Mouse (Mus musculus) neural tube, embryonic 11.5 days (tissue): ENCODE measurements at regions not wholly inside any gene's neighbourhood (a gene's known extent, or its start where the extent isn't known, plus 50 kb on each side); places are given as distances from the start of the nearest gene placed in this dataset.

Experiments
- ATAC-seq: fragments of 200-750 bp; cut with Nextera tagmentation; 2 replicates; pipeline ENCODE4 v1.8.0; 2017; ENCODE audit warnings: moderate number of reproducible peaks, mild to moderate bottlenecking, moderate TSS enrichment, moderate library complexity; ENCODE audit not compliant: insufficient read depth, low FRiP score, low TSS enrichment
- DNase-seq: peaks from one replicate; pipeline ENCODE4 v3.0.0-alpha.2; 2015; ENCODE audit warnings: low spot score
- H3K27ac ChIP-seq: fragments of 300-500 bp; sonication (generic); 2 replicates; pipeline ENCODE4 v1.5.1; 2014; ENCODE audit warnings: low read depth, mild to moderate bottlenecking, low read length
- H3K27me3 ChIP-seq: fragments of 300-500 bp; sonication (generic); 2 replicates; pipeline ENCODE4 v1.6.1; 2014; ENCODE audit warnings: mild to moderate bottlenecking, low read length, mixed read lengths; ENCODE audit not compliant: control insufficient read depth, insufficient read depth
- H3K36me3 ChIP-seq: fragments of 300-500 bp; sonication (generic); 2 replicates; pipeline ENCODE4 v1.6.1; 2014; ENCODE audit warnings: mild to moderate bottlenecking, low read length, moderate library complexity, mixed read lengths; ENCODE audit not compliant: control insufficient read depth, insufficient read depth
- H3K4me1 ChIP-seq: fragments of 300-500 bp; sonication (generic); 2 replicates; pipeline ENCODE4 v1.6.1; 2014; ENCODE audit warnings: low read length, mixed read lengths; ENCODE audit not compliant: control insufficient read depth, insufficient read depth
- H3K4me2 ChIP-seq: fragments of 300-500 bp; sonication (generic); 2 replicates; pipeline ENCODE4 v1.6.1; 2014; ENCODE audit warnings: low read depth, mild to moderate bottlenecking, moderate library complexity
- H3K4me3 ChIP-seq: fragments of 300-500 bp; sonication (generic); 2 replicates; pipeline ENCODE4 v1.5.1; 2014; ENCODE audit warnings: low read depth, low read length
- H3K9ac ChIP-seq: fragments of 300-500 bp; sonication (generic); 2 replicates; pipeline ENCODE4 v1.6.1; 2014; ENCODE audit warnings: mild to moderate bottlenecking, low read length
- H3K9me3 ChIP-seq: fragments of 300-500 bp; sonication (generic); 2 replicates; pipeline ENCODE4 v1.6.1; 2016; ENCODE audit warnings: low read length; ENCODE audit not compliant: control insufficient read depth
- WGBS: fragments of 180-500 bp; shearing (Covaris S2); extraction: QIAGEN DNeasy Blood & Tissue Kit; methylation state at CpG from one replicate; pipeline ENCODE4 v1.1.7; 2014; 5-methylcytosine and 5-hydroxymethylcytosine counted together

DNA sequence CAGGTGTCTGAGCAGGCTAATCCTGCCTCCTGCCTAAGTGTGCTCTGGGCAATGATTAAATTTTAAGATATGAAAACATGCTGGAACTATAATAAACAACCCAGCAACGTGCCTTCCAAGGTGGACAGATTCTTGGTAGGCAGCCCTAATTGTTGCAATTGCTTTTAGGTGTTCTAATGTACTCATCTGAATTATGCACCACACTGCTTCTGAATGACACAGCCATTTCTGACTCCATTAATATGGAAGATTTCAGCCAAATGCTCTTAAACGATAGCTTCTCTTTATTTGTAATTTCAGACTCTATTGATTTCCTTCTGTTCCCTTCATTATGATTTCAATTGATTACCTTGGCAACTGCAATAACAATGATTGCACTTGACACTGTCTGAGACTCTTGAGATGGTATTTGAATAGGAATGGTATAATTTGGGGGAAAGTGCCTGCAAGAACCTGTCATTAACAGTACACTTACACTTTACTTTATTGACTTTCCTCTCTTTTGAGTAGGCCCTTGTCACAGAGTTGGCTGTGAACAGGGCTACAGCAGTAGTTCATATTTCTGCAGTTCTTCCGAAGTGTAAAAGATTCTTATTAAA is 422.8 kb upstream of the Dmac1 start:
- ATAC-seq (no peak), DNase-seq (no peak)
- no peaks in the 10 kb centered on the region for H3K9me3 ChIP-seq
- no peak overlapping the region for H3K9ac ChIP-seq
- no peak overlapping the region for H3K4me3 ChIP-seq
- no peaks in the 10 kb centered on the region for H3K27me3 ChIP-seq
- no peaks in the 10 kb centered on the region for H3K36me3 ChIP-seq
- H3K4me1 ChIP-seq, result no peaks in the 10 kb centered on the region
- H3K27ac ChIP-seq, result no peak overlapping the region
- H3K4me2 ChIP-seq, result no peak overlapping the region
- 70% methylated on average over 3 of the region's 3 CpGs for whole genome bisulfite sequencing

DNA sequence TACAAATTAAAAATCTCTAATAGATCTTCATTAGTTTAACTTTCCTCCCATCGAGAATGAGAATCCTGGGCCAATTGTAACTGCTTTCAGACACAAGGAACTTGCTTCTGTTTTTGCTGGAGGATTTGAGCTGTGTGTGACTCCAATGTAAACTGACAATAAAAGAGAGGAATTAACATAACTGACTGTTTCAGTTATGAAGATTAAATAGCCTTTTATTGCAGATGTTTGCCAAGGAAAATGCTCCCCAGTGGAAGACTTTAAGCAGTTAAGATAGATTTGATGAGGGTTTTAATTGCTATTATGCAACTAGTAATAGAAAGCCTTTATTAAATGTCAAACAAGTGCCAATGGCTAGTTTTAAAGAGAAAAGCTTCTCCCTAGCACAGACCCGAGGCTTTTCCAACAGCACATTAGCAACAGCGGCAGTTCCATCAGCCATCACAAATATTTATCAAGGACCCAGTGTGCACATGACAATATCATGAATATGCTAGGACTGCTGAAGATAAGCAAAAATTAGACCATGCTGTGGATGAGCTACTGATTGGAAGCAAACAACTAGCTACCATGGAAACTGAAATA is 398.6 kb upstream of the Dmac1 start:
- DNase-seq, result no peak
- WGBS, result 77% methylated on average over 3 of the region's 3 CpGs
- H3K4me2 ChIP-seq, result no peak overlapping the region

GRCm38 (mm10) chr4:75641046-75641445 is 362.9 kb upstream of the Dmac1 start:
- Histone ChIP-seq H3K4me2 (no peak overlapping the region), H3K4me1 (no peaks in the 10 kb centered on the region)
- DNase-seq, result no peak

More for the DNA sequence above, 398.6 kb upstream of the Dmac1 start:
- Histone ChIP-seq H3K9me3 (no peaks in the 10 kb centered on the region), H3K27ac (no peak overlapping the region), H3K36me3 (no peaks in the 10 kb centered on the region), H3K4me3 (no peak overlapping the region), H3K4me1 (no peaks in the 10 kb centered on the region), H3K27me3 (no peaks in the 10 kb centered on the region), H3K9ac (no peak overlapping the region)
- no peak for ATAC-seq

GRCm38 (mm10) chr4:75636627-75637026 is 358.5 kb upstream of the Dmac1 start:
- WGBS, result 79% methylated on average over 1 of the region's 1 CpGs
- Histone ChIP-seq H3K4me3 (no peak overlapping the region), H3K36me3 (no peaks in the 10 kb centered on the region), H3K27ac (no peak overlapping the region), H3K4me2 (no peak overlapping the region), H3K4me1 (no peaks in the 10 kb centered on the region), H3K9me3 (no peaks in the 10 kb centered on the region), H3K27me3 (no peaks in the 10 kb centered on the region), H3K9ac (no peak overlapping the region)
- ATAC-seq (no peak), DNase-seq (no peak)

More at GRCm38 (mm10) chr4:75641046-75641445, 362.9 kb upstream of the Dmac1 start:
- Histone ChIP-seq H3K27me3 (no peaks in the 10 kb centered on the region), H3K27ac (no peak overlapping the region), H3K36me3 (no peaks in the 10 kb centered on the region), H3K9me3 (no peaks in the 10 kb centered on the region), H3K4me3 (no peak overlapping the region), H3K9ac (no peak overlapping the region)
- ATAC-seq, result no peak

GRCm38 (mm10) chr4:75589901-75590300 is 311.8 kb upstream of the Dmac1 start:
- H3K36me3 ChIP-seq, result no peaks in the 10 kb centered on the region
- no peak overlapping the region for H3K4me2 ChIP-seq
- ATAC-seq (no peak), DNase-seq (no peak)
- WGBS, result 90% methylated on average over 3 of the region's 3 CpGs
- H3K9me3 ChIP-seq, result no peaks in the 10 kb centered on the region
- H3K27ac ChIP-seq, result no peak overlapping the region
- H3K4me3 ChIP-seq, result no peak overlapping the region
- H3K27me3 ChIP-seq, result no peaks in the 10 kb centered on the region
- H3K9ac ChIP-seq, result no peak overlapping the region
- no peaks in the 10 kb centered on the region for H3K4me1 ChIP-seq

DNA sequence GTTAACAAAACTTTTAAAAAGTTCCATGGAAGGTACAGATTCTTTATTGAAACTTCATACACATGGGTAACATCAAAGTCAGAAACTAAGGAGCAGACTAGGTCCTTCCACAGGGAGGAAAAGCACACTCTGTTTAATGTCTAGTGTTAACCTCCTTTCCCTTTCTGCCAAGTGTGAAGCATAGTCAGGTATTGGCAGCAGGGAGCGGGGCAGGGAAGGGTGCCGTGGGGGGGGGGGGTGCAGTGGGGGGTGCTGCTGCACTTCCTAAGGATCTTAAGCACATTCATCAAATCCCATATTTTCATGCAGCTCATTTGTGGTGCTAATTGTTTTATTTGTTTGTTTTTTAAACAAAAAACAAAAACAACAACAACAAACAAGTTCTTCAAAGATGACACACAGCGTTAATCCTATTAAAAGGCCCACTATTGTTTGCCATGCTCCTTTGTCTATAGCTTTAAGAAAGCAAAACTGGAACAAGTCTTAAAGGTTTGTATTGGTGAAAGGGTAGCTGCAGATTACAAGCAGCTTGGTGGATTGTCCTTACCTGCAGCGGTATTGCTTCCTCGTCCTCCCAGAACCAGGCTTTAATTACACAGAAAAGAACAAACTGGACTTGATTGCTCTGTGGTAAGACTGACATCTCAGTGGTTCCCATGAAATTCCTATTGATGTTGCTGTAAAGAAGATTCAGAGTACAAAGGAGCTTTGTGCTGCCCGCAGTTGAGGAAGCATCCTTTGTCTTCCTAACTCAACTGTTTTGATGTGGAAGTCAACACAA is 310.2 kb upstream of the Dmac1 start:
- Histone ChIP-seq H3K36me3 (no peaks in the 10 kb centered on the region), H3K9me3 (no peaks in the 10 kb centered on the region), H3K27ac (no peak overlapping the region), H3K4me1 (no peaks in the 10 kb centered on the region), H3K9ac (no peak overlapping the region), H3K4me3 (no peak overlapping the region), H3K4me2 (no peak overlapping the region), H3K27me3 (no peaks in the 10 kb centered on the region)
- ATAC-seq (no peak), DNase-seq (no peak)
- whole genome bisulfite sequencing, result 43% methylated on average over 6 of the region's 6 CpGs

- H3K9ac ChIP-seq, result no peak overlapping the region
- H3K4me1 ChIP-seq, result no peaks in the 10 kb centered on the region
- no peaks in the 10 kb centered on the region for H3K36me3 ChIP-seq
- no peaks in the 10 kb centered on the region for H3K27me3 ChIP-seq
- no peak overlapping the region for H3K27ac ChIP-seq
- no peak overlapping the region for H3K4me2 ChIP-seq
- 85% methylated on average over 1 of the region's 1 CpGs for WGBS
- DNase-seq, result no peak
- ATAC-seq, result no peak
- no peaks in the 10 kb centered on the region for H3K9me3 ChIP-seq
- H3K4me3 ChIP-seq, result no peak overlapping the region
Measured at GRCm38 (mm10) chr4:75579865-75580264, 301.8 kb upstream of the Dmac1 start.

- Histone ChIP-seq H3K4me2 (no peak overlapping the region), H3K27ac (no peak overlapping the region), H3K27me3 (no peaks in the 10 kb centered on the region), H3K9me3 (no peaks in the 10 kb centered on the region), H3K36me3 (no peaks in the 10 kb centered on the region), H3K4me3 (no peak overlapping the region), H3K4me1 (no peaks in the 10 kb centered on the region), H3K9ac (no peak overlapping the region)
- no peak for DNase-seq
- ATAC-seq, result no peak
Measured at GRCm38 (mm10) chr4:75572603-75573002, 294.5 kb upstream of the Dmac1 start.

- H3K4me3 ChIP-seq, result no peak overlapping the region
- DNase-seq, result no peak
- WGBS, result 92% methylated on average over 2 of the region's 2 CpGs
- H3K27ac ChIP-seq, result no peak overlapping the region
- ATAC-seq, result no peak
- no peak overlapping the region for H3K4me2 ChIP-seq
- H3K9me3 ChIP-seq, result no peaks in the 10 kb centered on the region
- H3K9ac ChIP-seq, result no peak overlapping the region
- H3K27me3 ChIP-seq, result no peaks in the 10 kb centered on the region
- H3K36me3 ChIP-seq, result no peaks in the 10 kb centered on the region
- no peaks in the 10 kb centered on the region for H3K4me1 ChIP-seq
Measured at GRCm38 (mm10) chr4:75567630-75568029, 289.5 kb upstream of the Dmac1 start.
